Mouse (Mus musculus) stomach, postnatal 0 days (tissue): ENCODE measurements around the gene Isoc2a. TPM values are rescaled to one million over a fixed set of nuclear protein-coding genes. Genes with fewer than 3 reads are reported as not detected.
"Not testable (repeated sequence)": the region's sequence is repeated elsewhere in the genome, so short reads cannot be mapped to it uniquely, and the experiment has no call there.

Experiments used
- ATAC-seq: fragments of 200-750 bp; cut with Nextera tagmentation; 2 replicates; pipeline ENCODE4 v1.8.0; 2017; ENCODE audit not compliant: low FRiP score, low TSS enrichment
- DNase-seq: peaks from one replicate; pipeline ENCODE4 v3.0.0-alpha.2; 2016; ENCODE audit warnings: low spot score
- H3K27ac ChIP-seq: fragments of 300-500 bp; sonication (generic); replicated peaks from 2 replicates; pipeline ENCODE4 v1.5.1; 2014; ENCODE audit warnings: mild to moderate bottlenecking, control low read depth
- H3K27me3 ChIP-seq: fragments of 300-500 bp; sonication (generic); 2 replicates; pipeline ENCODE4 v1.6.1; 2014; ENCODE audit warnings: low read length; ENCODE audit not compliant: control insufficient read depth, insufficient read depth
- H3K36me3 ChIP-seq: fragments of 300-500 bp; sonication (generic); 2 replicates; pipeline ENCODE4 v1.6.1; 2014; ENCODE audit warnings: low read length, mixed read lengths; ENCODE audit not compliant: control insufficient read depth, insufficient read depth
- H3K4me1 ChIP-seq: fragments of 300-500 bp; sonication (generic); replicated peaks from 2 replicates; pipeline ENCODE4 v1.6.1; 2014; ENCODE audit warnings: antibody characterized with exemption; ENCODE audit not compliant: control insufficient read depth, insufficient read depth
- H3K4me2 ChIP-seq: fragments of 300-500 bp; sonication (generic); replicated peaks from 2 replicates; pipeline ENCODE4 v1.6.1; 2014; ENCODE audit warnings: low read depth, mild to moderate bottlenecking, control low read depth, moderate library complexity
- H3K4me3 ChIP-seq: fragments of 300-500 bp; sonication (generic); 2 replicates; pipeline ENCODE4 v1.5.1; 2014; ENCODE audit warnings: low read depth, low read length, control low read depth
- H3K9ac ChIP-seq: fragments of 300-500 bp; sonication (generic); 2 replicates; pipeline ENCODE4 v1.6.1; 2014; ENCODE audit warnings: mild to moderate bottlenecking, low read length, control low read depth, mixed read lengths
- H3K9me3 ChIP-seq: fragments of 300-500 bp; sonication (generic); 2 replicates; pipeline ENCODE4 v1.6.1; 2016; ENCODE audit warnings: low read length; ENCODE audit not compliant: control insufficient read depth
- CTCF ChIP-seq: IDR thresholded peaks from 2 replicates; pipeline ENCODE4 v1.5.1; 2016; ENCODE audit warnings: antibody characterized with exemption, low read depth, mild to moderate bottlenecking, moderate library complexity
- EP300 ChIP-seq: optimal IDR thresholded peaks from 2 replicates; pipeline ENCODE3; 2016; ENCODE audit warnings: antibody characterized with exemption
- WGBS: fragments of 180-500 bp; shearing (Covaris S2); extraction: QIAGEN DNeasy Blood & Tissue Kit; methylation state at CpG from one replicate; pipeline ENCODE4 v1.1.7; 2014; 5-methylcytosine and 5-hydroxymethylcytosine counted together
- polyA plus RNA-seq: library from polyadenylated mRNA; unstranded; fragments of >200 nt; fragmentation: Nextera tagmentation; extraction: Ambion mirVana; gene quantifications from 2 replicates; pipeline ENCODE4 v1.2.1, GENCODE M21; 2015

The Isoc2a gene
- polyA plus RNA-seq, 1 experiment from 2014 or later: 0.67 TPM

DNA sequence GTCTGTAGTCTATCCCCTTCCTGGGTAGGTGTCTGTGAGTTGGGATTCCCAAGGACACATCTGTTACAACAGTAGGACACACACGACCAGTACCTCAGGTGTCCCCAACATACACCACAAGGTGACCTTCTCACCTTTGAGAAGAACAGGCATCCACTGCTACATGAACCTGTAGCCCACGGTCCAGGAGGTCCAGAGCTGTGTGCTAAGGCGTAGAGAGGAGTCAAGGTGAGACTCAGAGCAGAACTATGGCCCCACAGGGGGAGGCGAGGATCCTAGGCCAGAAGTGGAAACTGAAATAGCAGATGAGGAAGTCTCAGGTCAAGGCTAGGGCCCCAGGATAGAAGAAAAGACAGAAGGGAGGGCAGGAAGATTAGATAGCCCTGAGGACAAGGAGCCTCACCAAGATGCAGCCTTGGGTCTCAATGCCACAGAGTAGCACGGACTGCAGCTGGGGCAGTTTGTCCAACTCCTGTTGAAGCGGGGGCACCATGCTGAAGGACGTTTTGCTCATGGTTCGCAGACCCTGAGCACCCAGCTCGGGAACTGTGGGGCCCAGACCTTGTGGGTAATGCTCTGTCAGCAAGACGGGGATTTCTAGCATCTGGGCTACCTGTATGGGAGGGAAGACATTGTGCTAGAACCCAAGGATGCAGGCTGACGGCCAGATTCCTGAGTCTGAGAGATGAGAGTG lies 26.2 kb upstream of the Isoc2a start:
- no peak overlapping the region for H3K27ac ChIP-seq
- no peaks in the 10 kb centered on the region for H3K9me3 ChIP-seq
- H3K27me3 ChIP-seq: no peaks in the 10 kb centered on the region
- no peak overlapping the region for H3K4me3 ChIP-seq
- no peaks in the 10 kb centered on the region for H3K36me3 ChIP-seq
- TF ChIP-seq CTCF (no peak), EP300 (no peak)
- ATAC-seq (no peak), DNase-seq (no peak)
- no peaks in the 10 kb centered on the region for H3K4me1 ChIP-seq
- 77% methylated on average over 11 of the region's 11 CpGs for WGBS
- H3K4me2 ChIP-seq: no peak overlapping the region
- H3K9ac ChIP-seq: no peak overlapping the region

DNA sequence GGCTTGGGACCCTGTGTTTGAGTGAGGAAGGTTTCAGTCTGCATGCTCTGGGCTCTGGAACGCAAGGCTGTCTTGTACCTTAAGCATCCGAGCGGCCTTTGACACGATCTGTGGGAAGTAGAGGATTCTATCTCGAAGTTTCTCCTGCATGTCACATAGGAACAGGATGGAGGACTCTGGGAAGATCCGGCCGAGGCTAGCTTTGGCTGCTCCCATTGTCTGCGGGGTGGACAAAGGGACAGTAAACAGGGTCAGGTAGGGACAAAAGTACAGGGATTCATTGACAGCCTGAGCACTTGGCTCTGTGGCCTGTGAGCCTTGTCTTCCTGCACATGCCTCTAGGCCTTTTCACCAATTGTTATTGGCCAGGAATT lies 25.7 kb upstream of the Isoc2a start:
- Histone ChIP-seq H3K36me3 (no peaks in the 10 kb centered on the region), H3K4me3 (no peak overlapping the region), H3K9me3 (no peaks in the 10 kb centered on the region), H3K27me3 (no peaks in the 10 kb centered on the region), H3K4me2 (no peak overlapping the region), H3K27ac (no peak overlapping the region), H3K9ac (no peak overlapping the region), H3K4me1 (no peaks in the 10 kb centered on the region)
- DNase-seq (no peak), ATAC-seq (no peak)
- 78% methylated on average over 8 of the region's 8 CpGs for WGBS
- TF ChIP-seq CTCF (no peak), EP300 (no peak)

- no peaks in the 10 kb centered on the region for H3K36me3 ChIP-seq
- TF ChIP-seq CTCF (no peak), EP300 (no peak)
- H3K9ac ChIP-seq: no peak overlapping the region
- H3K27ac ChIP-seq: no peak overlapping the region
- H3K27me3 ChIP-seq: no peaks in the 10 kb centered on the region
- no peak overlapping the region for H3K4me3 ChIP-seq
- H3K4me1 ChIP-seq: no peaks in the 10 kb centered on the region
- no peak overlapping the region for H3K4me2 ChIP-seq
- H3K9me3 ChIP-seq: no peaks in the 10 kb centered on the region
- no peak for DNase-seq
- 91% methylated on average over 3 of the region's 3 CpGs for WGBS
- no peak for ATAC-seq
Measured at GRCm38 (mm10) chr7:4853613-4854012, 23.3 kb upstream of the Isoc2a start.

DNA sequence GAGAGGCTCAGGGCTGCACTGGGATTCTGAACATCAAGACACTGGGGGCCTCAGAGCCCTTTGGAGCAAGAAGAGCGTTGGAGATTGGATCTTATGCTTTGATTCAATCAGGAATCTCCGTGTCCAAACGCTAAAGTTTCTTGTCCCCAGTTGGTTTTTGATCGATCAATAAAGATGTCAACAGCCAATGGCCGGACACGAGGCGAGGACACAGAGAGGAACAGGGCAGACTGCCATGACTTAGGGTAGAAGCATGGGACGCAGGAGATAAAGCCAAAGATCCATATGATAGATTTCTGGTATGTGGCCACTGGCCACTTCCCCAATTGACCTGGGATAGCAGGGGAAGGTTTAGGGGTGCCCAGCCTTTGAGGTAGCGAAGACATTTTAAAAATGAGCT lies 20.4 kb upstream of the Isoc2a start:
- Histone ChIP-seq H3K4me1 (no peaks in the 10 kb centered on the region), H3K27ac (no peak overlapping the region), H3K9me3 (no peaks in the 10 kb centered on the region), H3K4me3 (no peak overlapping the region), H3K4me2 (no peak overlapping the region), H3K36me3 (no peaks in the 10 kb centered on the region), H3K27me3 (no peaks in the 10 kb centered on the region), H3K9ac (no peak overlapping the region)
- no peak for ATAC-seq
- 83% methylated on average over 9 of the region's 9 CpGs for WGBS
- DNase-seq: no peak
- TF ChIP-seq CTCF (no peak), EP300 (no peak)

DNA sequence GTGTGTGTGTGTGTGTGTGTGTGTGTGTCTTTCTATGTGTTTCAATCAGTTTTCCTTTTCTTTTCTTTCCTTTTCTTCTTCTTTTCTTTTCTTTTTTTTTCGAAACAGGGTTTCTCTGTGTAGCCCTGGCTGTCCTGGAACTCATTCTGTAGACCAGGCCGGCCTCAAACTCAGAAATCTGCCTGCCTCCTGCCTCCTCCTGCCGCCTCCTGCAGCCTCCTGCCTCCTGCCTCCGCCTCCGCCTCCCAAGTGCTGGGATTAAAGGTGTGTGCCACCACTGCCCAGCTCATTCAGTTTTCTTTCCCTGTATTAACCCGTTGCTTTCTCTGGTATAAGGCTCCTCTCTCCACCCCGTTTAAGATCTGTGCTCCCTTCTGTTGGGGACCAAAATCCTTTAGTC lies 19.6 kb upstream of the Isoc2a start:
- H3K36me3 ChIP-seq: no peaks in the 10 kb centered on the region
- no peak overlapping the region for H3K4me3 ChIP-seq
- TF ChIP-seq EP300 (no peak), CTCF (no peak)
- DNase-seq (no peak), ATAC-seq (no peak)
- no peak overlapping the region for H3K27ac ChIP-seq
- H3K4me1 ChIP-seq: no peaks in the 10 kb centered on the region
- H3K9ac ChIP-seq: no peak overlapping the region
- H3K4me2 ChIP-seq: no peak overlapping the region
- H3K9me3 ChIP-seq: no peaks in the 10 kb centered on the region
- WGBS: 58% methylated on average over 7 of the region's 7 CpGs
- no peaks in the 10 kb centered on the region for H3K27me3 ChIP-seq

GRCm38 (mm10) chr7:4859418-4859978 lies 17.5 kb upstream of the Isoc2a start:
- Histone ChIP-seq H3K9me3 (no peaks in the 10 kb centered on the region), H3K4me1 (no peaks in the 10 kb centered on the region), H3K27me3 (no peaks in the 10 kb centered on the region), H3K9ac (no peak overlapping the region), H3K4me3 (no peak overlapping the region), H3K36me3 (no peaks in the 10 kb centered on the region), H3K4me2 (no peak overlapping the region), H3K27ac (no peak overlapping the region)
- ATAC-seq (no peak), DNase-seq (no peak)
- TF ChIP-seq EP300 (no peak), CTCF (no peak)
- 34% methylated on average over 12 of the region's 12 CpGs for WGBS

DNA sequence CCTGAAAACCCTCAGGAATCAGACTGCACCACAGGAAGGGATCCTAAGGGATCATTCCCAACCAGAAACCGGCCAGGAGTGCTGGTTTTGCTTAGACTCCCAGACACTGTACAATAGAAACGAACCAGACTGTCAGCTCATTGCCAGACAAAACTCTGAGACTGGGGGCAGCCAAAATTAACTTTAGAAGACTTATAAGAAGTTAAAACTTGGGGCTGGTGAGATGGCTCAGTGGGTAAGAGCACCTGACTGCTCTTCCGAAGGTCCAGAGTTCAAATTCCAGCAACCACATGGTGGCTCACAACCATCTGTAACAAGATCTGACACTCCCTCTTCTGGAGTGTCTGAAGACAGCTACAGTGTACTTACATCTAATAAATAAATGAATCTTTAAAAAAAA lies 16.0 kb upstream of the Isoc2a start:
- not testable (repeated sequence) for ATAC-seq

More for the DNA sequence above, 16.0 kb upstream of the Isoc2a start:
- not testable (repeated sequence) for H3K9ac ChIP-seq, H3K9me3 ChIP-seq, H3K4me1 ChIP-seq, H3K27ac ChIP-seq, DNase-seq, H3K4me3 ChIP-seq, H3K36me3 ChIP-seq, H3K27me3 ChIP-seq, H3K4me2 ChIP-seq
- 68% methylated on average over 3 of the region's 3 CpGs for WGBS
